Mouse (Mus musculus) erythroblast, embryonic 14.5 days (primary cell): Measurements from ENCODE around the gene Kars. TPM values are rescaled to one million over a fixed set of nuclear protein-coding genes. Genes with fewer than 3 reads are reported as not detected.

ENCODE experiments used
- H3K27me3 ChIP-seq: 2 replicates; pipeline ENCODE4 v1.6.1; 2012; ENCODE audit warnings: inconsistent platforms; ENCODE audit not compliant: control insufficient read depth
- H3K36me3 ChIP-seq: 2 replicates; pipeline ENCODE4 v1.6.1; 2012; ENCODE audit warnings: mild to moderate bottlenecking, inconsistent platforms; ENCODE audit not compliant: control insufficient read depth
- H3K4me1 ChIP-seq: 2 replicates; pipeline ENCODE4 v1.6.1; 2012; ENCODE audit warnings: inconsistent platforms; ENCODE audit not compliant: control insufficient read depth
- H3K4me3 ChIP-seq: replicated peaks from 2 replicates; pipeline ENCODE3; 2012; ENCODE audit warnings: moderate library complexity, mild to moderate bottlenecking, inconsistent platforms
- H3K9me3 ChIP-seq: 2 replicates; pipeline ENCODE4 v1.6.1; 2012; ENCODE audit warnings: low read length, inconsistent platforms, mixed read lengths; ENCODE audit not compliant: control insufficient read depth
- GATA1 ChIP-seq: IDR thresholded peaks from 2 replicates; pipeline ENCODE4 v1.6.1; 2012; ENCODE audit warnings: low read length, inconsistent platforms, mixed read lengths
- TAL1 ChIP-seq: IDR thresholded peaks from 3 replicates; pipeline ENCODE4 v1.6.1; 2012; ENCODE audit warnings: low read length, inconsistent platforms, mixed read lengths
- polyA plus RNA-seq: library from polyadenylated mRNA; stranded (reverse); fragments of >175 nt; gene quantifications from 2 replicates; pipeline ENCODE4 v1.2.3, GENCODE M21; 2012

The Kars gene
- polyA plus RNA-seq, 1 experiment: 5.8 TPM

- H3K36me3 ChIP-seq: peaks cover 67% of the 10 kb centered on the region
- TF ChIP-seq GATA1 (no peak), TAL1 (no peak)
- H3K9me3 ChIP-seq: no peaks in the 10 kb centered on the region
- peak within 1 kb of the TSS; percentile 82 for H3K4me3 ChIP-seq
- H3K4me1 ChIP-seq: peaks cover 24% of the 10 kb centered on the region
- no peaks in the 10 kb centered on the region for H3K27me3 ChIP-seq
Observed at GRCm38 (mm10) chr8:111992013-111992702, 19.0 kb downstream of the Kars start, which contains the start of gene Adat1. TSS of gene Adat1 (minus strand) at chr8:111992302.

- Histone ChIP-seq H3K9me3 (no peaks in the 10 kb centered on the region), H3K36me3 (peaks cover 65% of the 10 kb centered on the region), H3K4me1 (peaks cover 24% of the 10 kb centered on the region), H3K27me3 (no peaks in the 10 kb centered on the region), H3K4me3 (peak overlapping the region; percentile 82)
- TF ChIP-seq TAL1: no peak
Observed at GRCm38 (mm10) chr8:111991278-111991677, 19.8 kb downstream of the Kars start.

- H3K9me3 ChIP-seq: no peaks in the 10 kb centered on the region
- H3K36me3 ChIP-seq: peaks cover 64% of the 10 kb centered on the region
- no peaks in the 10 kb centered on the region for H3K27me3 ChIP-seq
- peaks cover 24% of the 10 kb centered on the region for H3K4me1 ChIP-seq
- no peak overlapping the region for H3K4me3 ChIP-seq
- TF ChIP-seq TAL1 (no peak), GATA1 (no peak)
Observed at GRCm38 (mm10) chr8:111989911-111990310, 21.2 kb downstream of the Kars start.

- Histone ChIP-seq H3K4me1 (peaks cover 5% of the 10 kb centered on the region), H3K4me3 (no peak overlapping the region), H3K36me3 (peaks cover 72% of the 10 kb centered on the region), H3K27me3 (no peaks in the 10 kb centered on the region), H3K9me3 (no peaks in the 10 kb centered on the region)
- TF ChIP-seq TAL1 (no peak), GATA1 (no peak)
Observed at GRCm38 (mm10) chr8:111984511-111984910, 26.6 kb downstream of the Kars start.

GRCm38 (mm10) chr8:111982116-111982515 lies 29.0 kb downstream of the Kars start:
- no peaks in the 10 kb centered on the region for H3K9me3 ChIP-seq
- no peak overlapping the region for H3K4me3 ChIP-seq
- H3K36me3 ChIP-seq: peaks cover 61% of the 10 kb centered on the region
- peaks cover 5% of the 10 kb centered on the region for H3K4me1 ChIP-seq
- no peaks in the 10 kb centered on the region for H3K27me3 ChIP-seq
- TF ChIP-seq GATA1 (no peak), TAL1 (no peak)

- Histone ChIP-seq H3K36me3 (peaks cover 59% of the 10 kb centered on the region), H3K9me3 (peaks cover 12% of the 10 kb centered on the region), H3K4me1 (no peaks in the 10 kb centered on the region; the same call in none of the 2 replicates), H3K4me3 (no peak overlapping the region), H3K27me3 (no peaks in the 10 kb centered on the region)
- no peak for TF ChIP-seq GATA1
- TF ChIP-seq TAL1: no peak
Observed at GRCm38 (mm10) chr8:111978147-111978546, 33.0 kb downstream of the Kars start.

GRCm38 (mm10) chr8:111976326-111976725 lies 34.8 kb downstream of the Kars start:
- H3K4me1 ChIP-seq: no peaks in the 10 kb centered on the region; the same call in 1 of the 2 replicates
- peaks cover 12% of the 10 kb centered on the region for H3K9me3 ChIP-seq
- no peak overlapping the region for H3K4me3 ChIP-seq
- TF ChIP-seq TAL1 (no peak), GATA1 (no peak)
- no peaks in the 10 kb centered on the region for H3K27me3 ChIP-seq
- H3K36me3 ChIP-seq: peaks cover 54% of the 10 kb centered on the region

- Histone ChIP-seq H3K4me3 (no peak overlapping the region), H3K9me3 (peaks cover 12% of the 10 kb centered on the region), H3K27me3 (no peaks in the 10 kb centered on the region), H3K4me1 (no peaks in the 10 kb centered on the region; the same call in 1 of the 2 replicates), H3K36me3 (peaks cover 55% of the 10 kb centered on the region)
- TF ChIP-seq GATA1 (no peak), TAL1 (no peak)
Observed at GRCm38 (mm10) chr8:111975706-111976105, 35.4 kb downstream of the Kars start.

GRCm38 (mm10) chr8:111974138-111974537 lies 37.0 kb downstream of the Kars start:
- Histone ChIP-seq H3K9me3 (peaks cover 12% of the 10 kb centered on the region), H3K36me3 (peaks cover 58% of the 10 kb centered on the region), H3K27me3 (no peaks in the 10 kb centered on the region), H3K4me3 (no peak overlapping the region), H3K4me1 (no peaks in the 10 kb centered on the region; the same call in 1 of the 2 replicates)
- TF ChIP-seq GATA1 (no peak), TAL1 (no peak)

GRCm38 (mm10) chr8:111968991-111969390 lies 42.1 kb downstream of the Kars start:
- TF ChIP-seq TAL1: no peak
- TF ChIP-seq GATA1: no peak
- peaks cover 33% of the 10 kb centered on the region for H3K36me3 ChIP-seq
- H3K9me3 ChIP-seq: peaks cover 9% of the 10 kb centered on the region
- H3K4me1 ChIP-seq: peaks cover 5% of the 10 kb centered on the region
- no peak overlapping the region for H3K4me3 ChIP-seq
- no peaks in the 10 kb centered on the region for H3K27me3 ChIP-seq
